Mouse (Mus musculus): Measurements from ENCODE around the gene Ttll11. TPM values are rescaled to one million over a fixed set of nuclear protein-coding genes. Genes with fewer than 3 reads are reported as not detected.

Ttll11 gene
- polyA plus RNA-seq, 1 experiment from 2014 or later, result 0.95 TPM

DNA sequence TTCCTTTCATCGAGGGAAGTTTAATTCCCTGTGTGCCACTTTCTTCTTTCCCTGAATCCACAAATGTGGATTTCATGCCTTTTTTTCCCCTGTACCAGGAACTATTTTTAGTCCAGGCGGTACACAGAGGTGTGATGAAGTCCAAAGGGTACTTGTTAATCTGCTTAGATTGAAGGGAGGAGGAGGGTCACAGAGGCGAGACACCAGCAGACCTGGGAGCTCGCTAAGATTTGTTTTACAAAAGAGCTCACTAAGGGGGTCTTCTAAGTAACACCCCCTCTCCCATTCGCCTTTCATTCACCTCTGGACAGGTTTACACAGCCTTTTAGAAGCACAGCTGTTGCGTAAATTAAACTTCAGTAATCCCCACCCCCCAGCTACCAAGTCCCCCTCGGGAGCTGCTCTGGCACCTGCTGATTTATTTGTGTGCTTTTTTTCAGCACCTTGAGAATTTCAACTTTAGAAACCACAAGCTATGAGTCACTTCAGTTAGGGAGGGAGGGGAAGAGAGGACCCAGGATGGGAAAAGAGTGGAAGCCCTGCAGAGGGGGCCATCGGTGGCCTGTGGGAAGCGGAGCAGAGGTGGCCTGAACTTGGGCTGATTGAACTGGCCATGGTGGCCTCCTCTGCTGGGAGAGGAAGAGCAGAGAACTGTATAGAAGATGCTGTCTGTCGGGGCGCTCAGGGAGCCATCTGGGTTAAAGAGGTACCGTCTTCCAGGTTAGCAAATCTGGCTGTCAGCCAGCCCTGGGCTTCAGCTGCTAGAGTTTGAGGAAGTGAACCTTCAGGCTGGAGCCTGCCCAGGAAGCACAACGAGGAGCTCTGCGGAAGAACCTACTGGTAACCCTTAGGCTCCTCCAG is 138.5 kb downstream of the Ttll11 start:
- Histone ChIP-seq H3K4me1 (peaks cover 52% of the 10 kb centered on the region), H3K9me3 (peaks cover 17% of the 10 kb centered on the region), H3K27me3 (ENCODE audit: poor library complexity, severe bottlenecking) (peaks cover 56% of the 10 kb centered on the region), H3K36me3 (replicated peaks) (no peaks in the 10 kb centered on the region), H3K27ac (no peak overlapping the region), H3K4me3 (no peak overlapping the region)
- no peak for DNase-seq (ENCODE audit: extremely low spot score, low spot score)
- 13% methylated on average over 14 of the region's 14 CpGs for WGBS

DNA sequence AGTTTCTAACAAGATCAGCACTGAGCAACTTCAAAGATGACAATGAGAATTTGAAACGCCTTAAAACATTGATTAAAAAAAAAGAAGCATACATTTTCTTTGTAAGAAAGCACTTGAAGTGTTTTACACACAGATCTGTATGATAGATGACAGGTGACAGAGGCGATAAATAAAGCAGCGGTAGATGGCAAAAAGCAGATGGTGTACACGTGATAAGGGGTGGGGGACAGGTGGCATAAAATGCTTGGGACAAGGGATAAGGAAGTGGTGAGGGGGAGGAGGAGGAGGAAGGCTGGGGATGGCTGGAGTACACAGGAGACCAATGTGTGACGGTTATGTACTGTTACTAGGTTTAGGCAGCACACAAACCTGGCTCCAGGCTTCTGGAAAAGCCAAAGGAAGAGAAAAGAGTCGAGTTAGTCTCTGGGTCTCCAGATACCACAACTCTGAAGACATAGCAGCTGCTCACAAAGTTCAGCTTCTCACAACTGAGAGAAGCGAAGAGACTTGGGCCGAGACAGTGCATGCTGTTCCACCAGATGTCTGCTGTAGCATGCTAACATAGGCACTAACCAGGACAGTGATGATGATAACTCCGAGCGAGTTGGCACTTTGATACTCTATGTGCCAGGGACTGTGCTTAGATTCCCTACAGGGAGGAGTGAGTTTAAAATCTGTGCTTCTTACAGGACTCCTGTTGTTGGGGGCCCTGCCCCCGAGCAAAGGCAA is 140.8 kb downstream of the Ttll11 start:
- Histone ChIP-seq H3K27ac (no peak overlapping the region), H3K36me3 (replicated peaks) (no peaks in the 10 kb centered on the region), H3K4me3 (no peak overlapping the region), H3K9me3 (peaks cover 17% of the 10 kb centered on the region), H3K4me1 (peaks cover 29% of the 10 kb centered on the region), H3K27me3 (ENCODE audit: poor library complexity, severe bottlenecking) (peaks cover 34% of the 10 kb centered on the region)
- DNase-seq (ENCODE audit: extremely low spot score, low spot score), result no peak
- 84% methylated on average over 11 of the region's 11 CpGs for WGBS

DNA sequence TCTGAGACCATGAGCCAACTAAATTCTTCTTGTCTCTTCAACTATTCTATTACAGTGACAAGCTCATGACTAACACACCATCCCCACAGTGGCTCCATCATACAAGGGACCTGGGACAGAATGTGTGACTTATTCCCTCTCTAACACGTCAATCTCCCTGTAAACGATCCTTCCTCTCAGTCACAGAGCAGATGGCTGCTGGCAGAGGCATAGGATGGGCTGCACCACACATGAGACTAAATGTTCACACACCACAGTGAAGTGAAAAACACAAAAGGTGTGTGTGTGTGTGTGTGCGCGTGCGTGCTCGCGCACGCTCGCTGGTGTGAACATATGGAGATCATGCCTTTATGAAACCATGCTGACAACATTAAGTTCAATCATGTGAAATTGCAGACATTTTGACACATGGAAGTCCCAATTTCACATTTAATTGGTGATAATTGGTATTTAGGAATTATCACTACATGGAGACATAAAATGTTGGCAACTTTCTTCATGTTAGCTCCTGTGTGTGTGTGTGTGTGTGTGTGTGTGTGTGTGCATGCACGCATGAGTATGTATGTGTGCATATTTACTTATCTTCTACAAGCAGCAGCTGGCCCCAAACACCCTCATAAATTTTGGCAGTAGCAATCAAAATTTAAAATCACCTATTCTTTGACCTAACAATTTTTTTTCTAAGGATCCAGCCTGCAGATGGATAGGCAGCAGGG is 145.4 kb downstream of the Ttll11 start:
- H3K27me3 ChIP-seq (ENCODE audit: poor library complexity, severe bottlenecking), result peaks cover 6% of the 10 kb centered on the region; the same call in 1 of the 2 replicates
- peaks cover 17% of the 10 kb centered on the region for H3K9me3 ChIP-seq
- no peak overlapping the region for H3K27ac ChIP-seq
- H3K4me1 ChIP-seq, result no peaks in the 10 kb centered on the region
- 95% methylated on average over 10 of the region's 10 CpGs for WGBS
- no peak for DNase-seq (ENCODE audit: extremely low spot score, low spot score)
- H3K36me3 ChIP-seq (replicated peaks), result no peaks in the 10 kb centered on the region
- no peak overlapping the region for H3K4me3 ChIP-seq

DNA sequence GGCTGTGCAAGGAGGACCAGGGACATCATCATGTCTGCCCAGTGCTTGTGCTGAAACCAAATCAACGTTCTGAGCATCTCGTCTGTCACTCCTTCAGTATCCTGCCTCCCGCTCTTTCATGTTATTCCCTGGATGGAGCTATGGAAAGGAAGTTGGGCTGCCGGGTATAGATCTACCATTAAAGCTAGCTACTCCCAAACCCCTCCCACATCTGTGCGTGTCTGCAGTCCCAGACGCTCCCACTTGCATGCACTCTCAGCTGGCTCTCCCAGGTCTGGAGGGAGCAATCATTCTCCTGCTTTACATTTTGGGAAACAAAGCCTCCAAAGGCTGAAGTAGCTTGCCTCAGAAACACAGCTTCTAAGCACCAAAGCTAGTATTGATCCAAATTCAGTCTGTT is 146.2 kb downstream of the Ttll11 start:
- H3K27ac ChIP-seq, result no peak overlapping the region
- no peak overlapping the region for H3K4me3 ChIP-seq
- no peaks in the 10 kb centered on the region for H3K27me3 ChIP-seq (ENCODE audit: poor library complexity, severe bottlenecking)
- H3K36me3 ChIP-seq (replicated peaks), result no peaks in the 10 kb centered on the region
- 87% methylated on average over 6 of the region's 6 CpGs for WGBS
- DNase-seq (ENCODE audit: extremely low spot score, low spot score), result no peak
- no peaks in the 10 kb centered on the region for H3K4me1 ChIP-seq
- peaks cover 17% of the 10 kb centered on the region for H3K9me3 ChIP-seq

DNA sequence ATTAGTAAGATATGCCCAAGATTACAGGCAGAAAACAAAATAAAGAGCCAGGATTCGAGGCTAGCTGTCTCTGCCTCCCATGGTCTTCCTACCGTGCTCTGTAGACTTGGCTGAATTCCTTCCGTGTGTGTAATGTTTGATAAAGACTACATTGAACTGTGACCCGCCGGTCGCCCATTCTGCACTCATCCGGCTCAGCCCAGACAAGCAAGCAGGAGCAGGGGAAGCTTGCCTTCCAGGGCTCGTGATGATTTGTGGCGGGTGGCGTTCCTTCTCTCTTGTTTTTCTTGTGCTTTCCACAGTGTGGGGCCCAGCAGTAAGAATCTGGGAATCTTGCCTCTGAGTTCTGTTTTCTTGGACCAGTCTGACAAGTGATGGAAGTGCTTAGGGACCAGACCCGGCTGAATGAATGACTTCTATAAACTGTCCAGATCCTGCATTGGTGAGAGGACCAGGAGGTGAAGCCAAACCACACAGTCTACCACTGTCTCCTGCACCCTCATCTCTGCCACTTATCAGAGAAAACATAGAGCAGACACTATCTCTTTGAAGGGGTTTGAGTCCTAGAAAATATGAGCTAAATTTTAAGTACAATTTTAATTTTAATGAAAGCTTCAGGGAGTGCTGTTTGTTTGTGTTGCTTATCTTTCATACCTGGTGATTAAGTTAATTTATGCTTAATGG is 146.8 kb downstream of the Ttll11 start:
- 81% methylated on average over 11 of the region's 11 CpGs for WGBS
- no peaks in the 10 kb centered on the region for H3K4me1 ChIP-seq

DNA sequence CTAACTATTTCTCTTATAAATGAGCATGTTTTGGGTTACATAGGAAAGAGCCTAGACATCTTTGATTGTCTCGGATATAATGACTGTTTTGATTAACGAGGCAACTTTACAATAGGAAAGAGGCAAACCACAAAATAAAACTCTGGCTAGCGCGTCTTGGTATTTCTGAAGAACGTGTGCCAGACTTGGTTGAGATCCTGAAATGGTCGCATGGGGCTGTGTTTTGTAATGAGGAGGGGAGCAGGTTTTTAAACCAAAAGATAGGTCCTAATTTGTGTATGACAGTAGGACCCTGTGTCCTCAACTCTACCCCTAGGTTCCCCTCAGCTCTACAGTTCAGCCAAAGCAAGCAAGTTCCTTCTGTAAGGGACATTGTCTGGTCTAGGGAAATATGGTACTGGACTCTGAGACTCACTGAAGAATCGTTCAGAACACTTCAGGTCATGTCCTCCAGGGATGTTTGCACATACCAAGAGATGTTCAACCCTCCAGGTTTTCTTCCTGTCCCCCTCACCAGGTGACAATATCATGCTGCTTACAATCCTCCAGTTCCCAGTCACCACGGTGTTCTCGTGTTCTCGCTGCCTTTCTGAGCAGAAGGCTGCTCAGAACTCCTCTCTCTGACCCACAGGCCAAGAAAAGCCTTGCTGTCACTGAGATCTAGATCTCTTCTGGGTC is 147.7 kb downstream of the Ttll11 start:
- Histone ChIP-seq H3K9me3 (peaks cover 8% of the 10 kb centered on the region), H3K36me3 (replicated peaks) (no peaks in the 10 kb centered on the region), H3K4me3 (no peak overlapping the region), H3K27ac (no peak overlapping the region), H3K27me3 (ENCODE audit: poor library complexity, severe bottlenecking) (no peaks in the 10 kb centered on the region), H3K4me1 (no peaks in the 10 kb centered on the region)
- no peak for DNase-seq (ENCODE audit: extremely low spot score, low spot score)
- 90% methylated on average over 10 of the region's 10 CpGs for WGBS

More for the DNA sequence above, 146.8 kb downstream of the Ttll11 start:
- H3K27me3 ChIP-seq (ENCODE audit: poor library complexity, severe bottlenecking), result no peaks in the 10 kb centered on the region
- DNase-seq (ENCODE audit: extremely low spot score, low spot score), result no peak
- H3K36me3 ChIP-seq (replicated peaks), result no peaks in the 10 kb centered on the region
- H3K9me3 ChIP-seq, result peaks cover 16% of the 10 kb centered on the region
- H3K27ac ChIP-seq, result no peak overlapping the region
- no peak overlapping the region for H3K4me3 ChIP-seq

DNA sequence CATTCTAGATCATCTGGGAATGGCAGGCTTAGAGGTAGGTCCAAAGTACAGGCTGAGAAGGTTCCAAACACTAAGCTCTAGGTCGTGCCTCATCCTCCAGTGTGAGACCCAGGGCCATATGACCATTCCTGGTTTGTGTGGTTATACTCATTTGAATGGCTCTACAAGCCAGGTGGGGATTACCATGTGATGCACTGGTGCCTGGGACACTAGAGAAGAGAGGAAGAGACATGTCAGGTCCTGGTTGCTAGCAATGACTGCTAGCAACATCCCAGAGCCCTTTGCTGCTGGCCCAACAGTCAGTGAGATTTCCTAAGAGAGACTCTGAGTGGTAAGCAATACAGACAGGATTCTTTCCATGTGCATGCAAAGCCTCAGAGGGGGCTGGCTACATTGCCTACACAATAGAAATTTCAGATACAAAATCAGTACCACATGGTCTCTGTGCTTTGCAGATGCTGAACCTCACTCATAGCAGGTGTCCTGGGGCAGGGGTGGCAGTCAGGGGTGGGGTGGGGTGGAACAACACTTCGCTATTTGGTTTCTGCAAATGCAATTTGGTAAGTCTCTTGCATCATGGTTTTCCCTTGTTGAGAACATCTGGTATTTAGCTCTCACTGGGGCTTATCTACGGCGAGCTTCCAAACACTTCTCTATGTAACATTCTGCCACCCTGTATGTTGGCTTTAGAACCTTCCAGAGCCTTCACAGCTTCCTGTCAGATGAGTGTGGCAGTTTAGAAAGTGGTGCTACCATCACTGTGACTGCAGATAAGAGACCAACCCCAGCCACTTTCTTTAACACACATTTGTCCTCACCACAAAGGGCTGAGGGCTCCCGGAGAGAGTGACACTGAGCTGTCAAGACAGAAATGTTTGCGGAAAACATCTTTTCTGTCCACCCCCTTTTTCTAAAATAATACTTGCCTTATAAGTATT is 148.5 kb downstream of the Ttll11 start:
- no peaks in the 10 kb centered on the region; the same call in 1 of the 2 replicates for H3K9me3 ChIP-seq
- no peak overlapping the region for H3K27ac ChIP-seq
- DNase-seq (ENCODE audit: extremely low spot score, low spot score), result no peak
- H3K27me3 ChIP-seq (ENCODE audit: poor library complexity, severe bottlenecking), result no peaks in the 10 kb centered on the region
- WGBS, result 77% methylated on average over 6 of the region's 6 CpGs
- no peaks in the 10 kb centered on the region for H3K36me3 ChIP-seq (replicated peaks)
- H3K4me3 ChIP-seq, result no peak overlapping the region
- H3K4me1 ChIP-seq, result no peaks in the 10 kb centered on the region

DNA sequence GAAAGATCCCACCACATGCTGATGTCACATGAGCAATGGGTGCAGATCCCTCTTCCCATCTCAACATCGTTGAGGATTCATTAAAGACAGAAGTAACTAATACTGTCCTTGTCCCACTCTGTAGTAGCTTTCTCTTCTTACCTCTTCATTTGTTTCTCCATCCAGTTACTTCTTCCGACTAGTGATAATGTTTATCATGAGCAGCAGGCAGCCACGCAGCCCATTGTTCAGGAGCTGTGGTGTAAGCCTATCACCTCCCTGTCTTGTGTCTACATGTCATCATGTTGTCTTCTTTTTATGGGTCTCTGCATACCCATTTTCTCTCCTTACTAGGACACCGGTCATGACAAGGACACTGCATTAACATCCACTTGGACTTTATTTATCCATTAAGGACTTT is 150.6 kb downstream of the Ttll11 start:
- WGBS, result 93% methylated on average over 4 of the region's 4 CpGs
- no peaks in the 10 kb centered on the region for H3K9me3 ChIP-seq
- no peaks in the 10 kb centered on the region for H3K27me3 ChIP-seq (ENCODE audit: poor library complexity, severe bottlenecking)
- H3K4me1 ChIP-seq, result no peaks in the 10 kb centered on the region
- DNase-seq (ENCODE audit: extremely low spot score, low spot score), result no peak
- no peaks in the 10 kb centered on the region for H3K36me3 ChIP-seq (replicated peaks)
- no peak overlapping the region for H3K27ac ChIP-seq
- H3K4me3 ChIP-seq, result no peak overlapping the region

DNA sequence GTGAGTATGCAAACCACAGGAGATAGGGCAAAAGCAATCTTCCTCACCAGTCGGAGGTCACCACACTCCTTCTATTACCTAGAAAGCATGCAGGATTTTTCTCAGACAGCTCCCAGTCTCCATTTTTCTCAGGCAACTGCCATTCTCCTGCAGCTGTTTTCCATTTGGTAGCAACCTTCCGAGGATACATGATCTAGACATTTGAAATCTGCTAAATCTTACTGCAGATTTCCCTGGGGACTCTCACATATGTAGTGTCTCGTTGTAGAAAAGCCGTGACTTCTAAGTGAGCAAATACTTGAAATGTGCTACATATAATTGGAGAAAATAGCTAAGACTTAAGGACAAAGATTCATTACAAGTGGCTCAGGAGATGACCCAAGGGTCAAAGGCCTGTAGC is 151.8 kb downstream of the Ttll11 start:
- no peak for DNase-seq (ENCODE audit: extremely low spot score, low spot score)
- 74% methylated on average over 4 of the region's 4 CpGs for WGBS
- no peak overlapping the region for H3K27ac ChIP-seq
- H3K27me3 ChIP-seq (ENCODE audit: poor library complexity, severe bottlenecking), result no peaks in the 10 kb centered on the region
- no peaks in the 10 kb centered on the region for H3K36me3 ChIP-seq (replicated peaks)
- no peaks in the 10 kb centered on the region for H3K9me3 ChIP-seq
- H3K4me3 ChIP-seq, result no peak overlapping the region
- no peaks in the 10 kb centered on the region for H3K4me1 ChIP-seq

DNA sequence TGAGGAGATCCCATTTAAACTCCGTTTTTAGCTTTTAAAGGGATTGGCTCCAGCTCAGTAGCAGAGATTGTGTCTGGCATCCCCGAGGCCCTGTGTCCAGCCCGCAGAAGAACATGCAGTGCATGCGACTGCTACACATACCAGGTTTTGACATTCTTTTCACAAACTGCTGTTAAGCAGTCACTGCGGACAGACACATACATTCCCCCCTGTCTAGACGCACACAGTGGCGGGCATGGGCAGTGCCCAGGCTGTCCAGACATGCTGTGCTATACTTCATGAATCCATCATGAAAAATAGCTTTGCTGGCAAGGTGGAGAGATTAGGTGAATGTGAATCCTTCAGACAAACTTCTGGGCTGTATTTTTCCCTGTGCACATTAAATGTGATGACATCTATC is 154.6 kb downstream of the Ttll11 start:
- no peaks in the 10 kb centered on the region for H3K36me3 ChIP-seq (replicated peaks)
- H3K4me3 ChIP-seq, result no peak overlapping the region
- no peaks in the 10 kb centered on the region for H3K9me3 ChIP-seq
- WGBS, result 81% methylated on average over 7 of the region's 7 CpGs
- no peak for DNase-seq (ENCODE audit: extremely low spot score, low spot score)
- no peaks in the 10 kb centered on the region for H3K27me3 ChIP-seq (ENCODE audit: poor library complexity, severe bottlenecking)
- no peaks in the 10 kb centered on the region for H3K4me1 ChIP-seq
- no peak overlapping the region for H3K27ac ChIP-seq

DNA sequence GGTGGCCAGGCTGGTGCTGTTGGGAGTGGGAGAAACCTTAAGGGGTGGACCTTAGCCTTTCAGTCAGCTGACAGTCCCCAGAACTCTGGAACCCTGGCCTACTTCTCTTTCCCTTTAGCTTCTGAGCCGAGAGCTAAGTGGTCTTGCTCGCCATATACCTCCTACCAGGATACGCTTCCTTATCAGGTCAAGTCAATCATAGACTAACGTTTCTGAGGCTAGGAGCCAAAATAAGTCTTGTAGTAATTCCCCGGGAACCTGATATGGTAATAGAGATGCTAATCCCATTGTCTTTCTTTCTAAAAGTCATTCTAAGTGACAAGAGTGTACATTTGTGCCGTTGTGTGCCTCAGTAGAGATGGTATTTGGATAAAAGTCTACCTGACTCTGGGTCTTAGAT is 156.1 kb downstream of the Ttll11 start:
- Histone ChIP-seq H3K4me1 (peaks cover 8% of the 10 kb centered on the region), H3K36me3 (replicated peaks) (no peaks in the 10 kb centered on the region), H3K27ac (no peak overlapping the region), H3K27me3 (ENCODE audit: poor library complexity, severe bottlenecking) (no peaks in the 10 kb centered on the region), H3K9me3 (no peaks in the 10 kb centered on the region), H3K4me3 (no peak overlapping the region)
- DNase-seq (ENCODE audit: extremely low spot score, low spot score), result no peak
- WGBS, result 85% methylated on average over 6 of the region's 6 CpGs

Data from forebrain, embryonic 10.5 days (tissue).